Mouse (Mus musculus): Measurements from ENCODE around the gene Padi6. TPM values are rescaled to one million over a fixed set of nuclear protein-coding genes. Genes with fewer than 3 reads are reported as not detected.
A peak's percentile ranks its signal among the peaks of the same experiment; 100 is the strongest.

The Padi6 gene
- polyA plus RNA-seq, 1 experiment from 2014 or later, result not detected

DNA sequence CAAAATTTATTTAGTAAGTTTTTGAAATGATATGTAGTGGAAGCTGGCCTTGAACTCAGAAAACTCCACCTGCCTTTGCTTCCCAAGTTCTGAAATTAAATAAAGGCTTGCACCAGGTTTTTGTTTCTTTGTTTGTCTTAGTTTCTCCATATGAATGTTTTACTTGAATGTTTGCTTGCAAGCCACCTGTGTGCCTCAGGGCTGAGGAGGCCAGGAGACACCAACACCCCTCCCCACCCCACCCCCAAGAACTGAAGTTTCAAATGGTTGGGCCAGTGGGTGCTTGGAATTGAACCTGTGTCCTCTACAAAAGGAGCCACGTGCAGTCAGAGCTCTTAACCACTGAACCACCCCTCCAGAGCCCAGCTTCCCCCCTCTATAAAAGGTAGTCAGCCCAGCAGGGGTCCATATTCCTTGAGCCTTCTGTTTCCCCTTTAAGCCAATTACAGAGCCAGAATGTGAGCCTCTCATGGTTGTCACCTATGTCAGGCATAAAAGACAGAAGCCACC is 47.8 kb downstream of the Padi6 start:
- Histone ChIP-seq H3K9me3 (replicated peaks) (no peaks in the 10 kb centered on the region), H3K9ac (replicated peaks) (no peak overlapping the region), H3K4me1 (peaks cover 5% of the 10 kb centered on the region), H3K4me2 (no peak overlapping the region), H3K27me3 (replicated peaks) (peaks cover 11% of the 10 kb centered on the region), H3K36me3 (no peaks in the 10 kb centered on the region), H3K4me3 (replicated peaks) (no peak overlapping the region), H3K27ac (replicated peaks) (no peak overlapping the region)
- no peak for ATAC-seq (ENCODE audit: low FRiP score)
- 24% methylated on average over 1 of the region's 1 CpGs for WGBS

DNA sequence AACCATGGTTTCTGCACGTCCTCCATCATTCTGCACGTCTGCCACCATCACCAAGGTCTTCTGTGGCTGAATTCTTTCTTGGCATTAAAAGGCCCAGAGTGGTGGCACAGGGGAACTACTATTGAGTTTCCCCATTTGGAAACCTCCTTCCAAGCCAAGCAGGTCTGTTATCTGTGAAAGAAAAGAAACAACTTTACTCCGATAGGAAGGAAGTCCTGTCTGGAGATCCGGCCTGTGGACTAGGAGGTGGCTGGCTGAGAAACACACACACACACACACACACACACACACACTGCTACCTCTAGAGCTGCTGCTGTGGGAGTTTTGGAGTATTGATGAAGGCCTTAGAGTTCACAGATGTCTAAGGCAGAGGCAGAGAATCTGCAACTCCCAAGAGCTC is 48.9 kb downstream of the Padi6 start:
- no peaks in the 10 kb centered on the region for H3K9me3 ChIP-seq (replicated peaks)
- no peak overlapping the region for H3K27ac ChIP-seq (replicated peaks)
- H3K4me3 ChIP-seq (replicated peaks), result no peak overlapping the region
- WGBS, result 78% methylated on average over 4 of the region's 4 CpGs
- no peak for ATAC-seq (ENCODE audit: low FRiP score)
- H3K36me3 ChIP-seq, result no peaks in the 10 kb centered on the region
- H3K9ac ChIP-seq (replicated peaks), result no peak overlapping the region
- H3K27me3 ChIP-seq (replicated peaks), result peaks cover 4% of the 10 kb centered on the region
- no peaks in the 10 kb centered on the region for H3K4me1 ChIP-seq
- H3K4me2 ChIP-seq, result no peak overlapping the region

DNA sequence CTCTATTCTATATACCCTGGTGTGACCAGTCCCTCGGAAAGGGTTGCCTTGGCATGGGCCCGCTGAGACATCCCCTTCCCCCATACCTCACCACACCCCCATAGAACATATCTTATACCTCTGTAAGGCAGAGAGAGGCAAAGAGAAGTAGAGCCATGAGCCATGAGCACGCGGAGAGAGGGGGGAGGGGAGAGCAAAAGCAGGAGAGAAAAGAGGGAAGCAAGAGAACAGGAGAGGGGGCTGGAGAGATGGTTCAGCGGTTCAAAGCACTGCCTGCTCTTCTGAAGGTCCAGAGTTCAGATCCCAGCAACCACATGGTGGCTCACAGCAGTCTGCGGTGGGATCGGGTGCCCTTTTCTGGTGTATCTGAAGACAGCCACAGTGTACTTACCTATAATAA is 51.0 kb downstream of the Padi6 start:
- 62% methylated on average over 7 of the region's 7 CpGs for WGBS
- no peaks in the 10 kb centered on the region for H3K36me3 ChIP-seq
- no peak for ATAC-seq (ENCODE audit: low FRiP score)
- no peaks in the 10 kb centered on the region for H3K9me3 ChIP-seq (replicated peaks)
- H3K27me3 ChIP-seq (replicated peaks), result no peaks in the 10 kb centered on the region
- no peak overlapping the region for H3K4me2 ChIP-seq
- no peak overlapping the region for H3K4me3 ChIP-seq (replicated peaks)
- no peak overlapping the region for H3K27ac ChIP-seq (replicated peaks)
- H3K4me1 ChIP-seq, result no peaks in the 10 kb centered on the region
- no peak overlapping the region for H3K9ac ChIP-seq (replicated peaks)

DNA sequence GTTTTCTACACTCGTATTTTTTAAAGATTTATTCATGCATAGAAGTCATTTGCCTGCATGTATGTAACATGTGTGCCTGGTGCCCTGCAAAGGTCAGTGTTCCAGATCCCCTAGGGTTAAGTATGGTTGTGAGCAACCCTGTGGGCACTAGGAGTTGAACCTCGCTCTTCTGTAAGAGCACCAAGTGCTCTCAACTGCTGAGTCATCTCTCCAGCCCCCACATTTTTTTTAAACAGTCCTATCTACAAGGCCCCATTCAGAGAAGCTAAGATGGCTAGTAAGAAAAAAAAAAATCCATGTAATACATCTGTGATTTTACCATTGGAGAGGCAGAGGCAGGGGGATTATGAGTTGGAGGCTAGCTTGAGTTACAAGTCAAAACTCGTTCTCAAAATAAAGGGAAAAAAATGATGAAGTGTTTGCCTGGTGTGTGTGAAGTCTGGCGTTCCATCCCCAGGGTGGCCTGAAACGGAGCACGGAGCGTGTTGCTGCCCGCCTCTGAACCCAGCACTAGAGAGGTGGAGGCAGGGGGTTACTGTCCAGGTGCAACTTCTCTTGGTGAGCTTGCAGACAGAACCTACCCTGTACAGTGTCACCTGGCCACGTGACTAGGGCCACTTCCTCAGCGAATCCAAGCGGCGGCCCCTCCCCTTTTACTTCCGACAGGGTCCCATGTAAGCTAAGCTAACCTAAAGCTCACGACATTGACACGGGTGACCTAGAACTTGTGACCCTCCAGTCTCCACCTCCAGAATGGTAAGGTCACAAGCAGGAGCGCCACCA is 52.4 kb downstream of the Padi6 start:
- H3K4me1 ChIP-seq, result peaks cover 1% of the 10 kb centered on the region; the same call in 1 of the 2 replicates
- H3K9ac ChIP-seq (replicated peaks), result no peak overlapping the region
- H3K27ac ChIP-seq (replicated peaks), result no peak overlapping the region
- 80% methylated on average over 16 of the region's 16 CpGs for WGBS
- no peaks in the 10 kb centered on the region for H3K36me3 ChIP-seq
- H3K4me2 ChIP-seq, result no peak overlapping the region
- no peak overlapping the region for H3K4me3 ChIP-seq (replicated peaks)
- H3K9me3 ChIP-seq (replicated peaks), result no peaks in the 10 kb centered on the region
- ATAC-seq (ENCODE audit: low FRiP score), result no peak
- no peaks in the 10 kb centered on the region for H3K27me3 ChIP-seq (replicated peaks)

DNA sequence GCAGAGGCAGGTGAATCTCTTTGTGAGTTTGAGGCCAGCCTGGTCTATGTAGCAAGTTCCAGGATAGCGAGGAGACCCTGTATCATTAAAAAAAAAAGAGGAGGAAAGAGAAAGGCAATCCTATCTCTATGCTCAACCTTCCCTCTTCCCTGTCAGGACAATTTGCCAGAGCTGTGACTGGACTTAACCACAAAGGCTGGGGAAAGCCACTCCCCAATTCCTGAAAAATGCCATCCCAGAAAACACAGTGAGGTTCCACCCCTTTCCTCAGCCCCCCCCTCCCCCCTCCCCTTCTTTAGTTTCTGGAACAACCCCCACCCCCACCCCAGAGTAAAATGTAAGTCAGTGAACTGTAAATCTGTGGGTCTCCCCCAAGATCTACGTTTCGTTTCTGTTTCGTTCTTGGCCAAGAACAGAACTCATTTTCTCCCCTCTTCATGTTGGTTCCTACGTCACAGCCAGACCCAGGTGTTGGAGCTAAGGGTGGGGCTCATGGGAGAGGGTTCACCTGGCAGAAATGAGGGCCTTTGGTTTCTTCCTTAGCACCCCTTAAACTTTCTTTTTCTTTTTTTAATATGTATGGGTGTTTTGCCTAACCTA is 53.5 kb downstream of the Padi6 start:
- no peaks in the 10 kb centered on the region for H3K27me3 ChIP-seq (replicated peaks)
- H3K4me3 ChIP-seq (replicated peaks), result no peak overlapping the region
- no peak overlapping the region for H3K27ac ChIP-seq (replicated peaks)
- H3K36me3 ChIP-seq, result no peaks in the 10 kb centered on the region
- no peak overlapping the region for H3K4me2 ChIP-seq
- no peak overlapping the region for H3K9ac ChIP-seq (replicated peaks)
- no peak for ATAC-seq (ENCODE audit: low FRiP score)
- H3K9me3 ChIP-seq (replicated peaks), result no peaks in the 10 kb centered on the region
- WGBS, result 89% methylated on average over 5 of the region's 5 CpGs
- peaks cover 13% of the 10 kb centered on the region for H3K4me1 ChIP-seq

DNA sequence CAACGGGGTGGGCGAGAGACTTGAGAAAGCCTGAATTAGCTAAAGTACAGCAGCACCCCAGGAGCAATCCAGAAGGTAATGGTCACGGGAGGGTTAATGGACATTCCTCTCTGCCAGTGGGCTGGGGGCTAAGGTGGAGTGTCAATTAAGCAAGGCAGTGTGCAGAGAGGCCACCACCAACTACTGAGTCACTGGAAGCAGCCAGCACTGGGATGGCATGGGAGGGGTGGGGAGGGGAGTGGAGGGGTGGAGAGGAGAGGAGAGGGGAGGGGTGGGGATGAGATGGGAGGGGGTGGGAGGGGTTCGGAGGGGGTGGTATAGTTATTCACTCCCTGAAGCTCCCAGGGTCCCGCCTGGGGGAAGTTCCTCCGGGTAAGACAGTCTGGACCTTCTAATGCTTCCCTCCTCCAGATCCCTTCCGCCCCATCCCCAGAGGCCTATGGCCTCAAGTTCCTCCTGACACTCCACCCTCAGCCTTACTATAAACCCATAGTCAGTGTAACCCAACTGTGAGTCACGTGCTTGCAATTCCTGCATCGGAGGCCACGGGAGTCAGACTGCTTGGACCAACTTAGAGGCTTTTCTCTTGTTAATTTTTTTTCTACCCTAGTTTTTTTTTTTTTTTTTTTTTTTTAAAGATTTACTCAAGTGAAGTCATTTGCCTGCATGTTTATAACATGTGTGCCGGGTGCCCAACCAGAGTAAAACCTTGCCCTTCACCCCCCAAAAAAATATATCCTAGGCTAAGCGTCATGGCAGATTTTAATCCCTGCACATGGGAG is 54.2 kb downstream of the Padi6 start:
- no peak overlapping the region for H3K4me2 ChIP-seq
- ATAC-seq (ENCODE audit: low FRiP score), result no peak
- no peak overlapping the region for H3K4me3 ChIP-seq (replicated peaks)
- peaks cover 17% of the 10 kb centered on the region for H3K4me1 ChIP-seq
- no peaks in the 10 kb centered on the region for H3K27me3 ChIP-seq (replicated peaks)
- no peaks in the 10 kb centered on the region for H3K36me3 ChIP-seq
- no peak overlapping the region for H3K27ac ChIP-seq (replicated peaks)
- no peak overlapping the region for H3K9ac ChIP-seq (replicated peaks)
- 63% methylated on average over 10 of the region's 12 CpGs for WGBS
- H3K9me3 ChIP-seq (replicated peaks), result no peaks in the 10 kb centered on the region

DNA sequence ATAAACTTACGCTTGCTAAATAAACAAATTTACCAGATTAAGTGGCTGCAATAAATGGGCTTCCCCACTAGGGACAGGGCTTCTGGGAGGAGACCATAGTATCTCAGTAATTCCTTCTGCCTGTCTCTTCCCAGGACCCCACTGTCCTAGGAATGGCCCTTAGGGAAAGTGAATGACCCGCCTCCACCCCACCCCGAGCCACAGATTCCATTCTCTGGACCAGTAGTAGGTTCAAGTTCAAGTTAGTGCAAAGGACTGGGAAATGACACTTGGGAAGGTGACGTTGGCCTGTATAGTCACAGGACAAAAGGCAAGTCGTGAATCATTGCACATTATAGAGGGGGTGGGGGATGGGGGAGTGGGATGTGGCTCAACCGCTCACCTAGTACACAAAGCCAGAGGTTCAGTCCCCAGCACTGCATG is 57.6 kb downstream of the Padi6 start:
- no peaks in the 10 kb centered on the region for H3K36me3 ChIP-seq
- 17% methylated on average over 6 of the region's 6 CpGs for WGBS
- H3K4me2 ChIP-seq, result peak overlapping the region; percentile 42
- H3K4me3 ChIP-seq (replicated peaks), result no peak overlapping the region
- peaks cover 17% of the 10 kb centered on the region for H3K4me1 ChIP-seq
- no peak for ATAC-seq (ENCODE audit: low FRiP score)
- H3K27ac ChIP-seq (replicated peaks), result no peak overlapping the region
- no peaks in the 10 kb centered on the region for H3K9me3 ChIP-seq (replicated peaks)
- H3K9ac ChIP-seq (replicated peaks), result no peak overlapping the region
- no peaks in the 10 kb centered on the region for H3K27me3 ChIP-seq (replicated peaks)

DNA sequence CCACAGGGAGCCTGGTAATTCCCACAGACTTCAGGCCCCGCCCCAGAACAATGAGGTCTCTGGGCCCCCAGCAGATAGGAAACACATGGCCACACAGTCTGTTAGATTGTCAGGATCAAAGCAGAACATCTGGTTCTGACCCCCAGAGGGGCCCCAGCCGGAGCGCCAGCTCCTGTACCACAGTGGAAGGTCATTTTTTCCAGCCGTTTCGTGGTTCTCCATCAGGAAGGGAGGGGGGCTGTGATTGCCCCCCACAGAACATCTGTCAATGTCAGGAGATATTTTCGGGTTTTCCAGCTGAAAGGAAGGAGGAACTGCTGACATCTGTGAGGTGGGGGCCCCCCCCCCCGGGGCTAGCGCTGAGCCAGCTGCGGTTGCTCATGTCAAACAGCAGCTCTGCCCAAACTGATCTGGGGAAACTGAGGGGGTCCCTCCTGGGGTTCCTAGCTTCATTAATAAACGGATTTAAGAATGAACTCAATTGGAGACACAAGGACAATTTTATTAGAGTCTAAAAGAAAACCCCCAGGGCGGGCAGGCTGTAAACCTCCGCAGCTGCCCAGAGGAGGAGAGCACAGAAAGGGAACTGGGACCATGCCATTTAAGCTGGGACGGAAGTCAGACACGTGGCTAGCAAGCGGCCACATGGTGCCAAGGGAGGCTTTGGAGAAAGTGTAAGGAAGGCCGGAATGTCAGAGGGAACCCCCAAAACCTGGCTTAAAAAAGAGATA is 58.1 kb downstream of the Padi6 start:
- no peak overlapping the region for H3K27ac ChIP-seq (replicated peaks)
- no peak overlapping the region for H3K9ac ChIP-seq (replicated peaks)
- ATAC-seq (ENCODE audit: low FRiP score), result no peak

DNA sequence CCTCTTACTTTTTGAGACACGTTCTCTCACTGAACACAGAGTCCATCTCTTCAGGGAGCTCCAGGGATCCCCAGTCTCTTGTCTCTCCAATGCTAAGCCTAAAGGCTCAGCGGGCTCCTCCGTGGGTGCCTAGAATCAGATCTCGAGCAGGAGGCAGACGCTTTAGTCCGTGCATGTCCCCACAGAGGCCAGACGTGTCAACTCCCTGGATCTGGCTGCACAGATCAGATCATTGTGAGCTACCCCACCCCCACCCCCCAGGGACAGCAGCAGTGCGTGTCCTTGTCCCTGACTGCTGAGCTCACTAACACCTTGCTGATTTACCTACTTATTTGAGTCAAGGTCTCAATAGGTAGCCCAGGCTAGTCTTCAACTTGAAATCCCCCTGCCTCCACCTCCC is 58.8 kb downstream of the Padi6 start:
- Histone ChIP-seq H3K9me3 (replicated peaks) (no peaks in the 10 kb centered on the region), H3K27ac (replicated peaks) (no peak overlapping the region), H3K4me1 (peaks cover 19% of the 10 kb centered on the region), H3K9ac (replicated peaks) (no peak overlapping the region), H3K36me3 (no peaks in the 10 kb centered on the region), H3K4me2 (peak overlapping the region; percentile 42; the same call in 1 of the 2 replicates), H3K27me3 (replicated peaks) (no peaks in the 10 kb centered on the region), H3K4me3 (replicated peaks) (no peak overlapping the region)
- ATAC-seq (ENCODE audit: low FRiP score), result no peak
- WGBS, result 38% methylated on average over 8 of the region's 8 CpGs

More for the DNA sequence above, 58.1 kb downstream of the Padi6 start:
- Histone ChIP-seq H3K4me3 (replicated peaks) (no peak overlapping the region), H3K4me1 (peaks cover 19% of the 10 kb centered on the region), H3K9me3 (replicated peaks) (no peaks in the 10 kb centered on the region), H3K27me3 (replicated peaks) (no peaks in the 10 kb centered on the region), H3K36me3 (no peaks in the 10 kb centered on the region), H3K4me2 (peak overlapping the region; percentile 42)
- 2% methylated on average over 16 of the region's 16 CpGs for WGBS

DNA sequence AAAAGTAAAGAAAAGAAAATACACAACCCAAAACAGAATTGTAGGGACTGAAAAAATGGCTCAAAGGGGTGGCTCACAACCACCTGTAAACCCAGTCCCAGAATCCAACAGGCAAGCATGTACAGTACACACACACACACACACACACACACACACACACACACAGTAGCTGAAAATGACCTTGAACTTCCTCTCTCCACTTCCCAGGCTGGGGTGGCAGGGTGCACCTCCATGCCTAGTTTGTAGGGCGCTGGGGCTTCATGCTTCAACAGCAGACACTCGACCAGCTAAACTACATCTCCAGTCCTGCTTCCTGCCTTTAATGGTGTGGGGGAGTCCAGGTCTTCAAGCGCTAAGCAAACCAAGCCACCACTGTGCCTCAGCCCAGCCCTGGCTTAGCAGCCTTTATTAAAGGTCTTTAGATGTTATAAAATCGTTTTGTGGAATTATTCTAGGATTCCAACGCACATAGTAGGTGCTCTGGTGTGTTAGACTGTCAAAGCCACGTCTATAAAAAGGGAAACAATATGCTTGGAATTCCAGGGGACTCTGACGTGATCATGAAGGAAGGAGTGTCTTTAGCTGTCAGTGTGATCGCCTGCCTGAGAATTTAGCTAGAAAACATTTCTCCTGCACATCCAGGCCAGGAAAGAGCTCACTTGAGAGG is 61.6 kb downstream of the Padi6 start:
- no peaks in the 10 kb centered on the region for H3K36me3 ChIP-seq
- H3K9me3 ChIP-seq (replicated peaks), result no peaks in the 10 kb centered on the region
- H3K4me3 ChIP-seq (replicated peaks), result no peak overlapping the region
- WGBS, result 67% methylated on average over 8 of the region's 8 CpGs
- H3K4me1 ChIP-seq, result peaks cover 19% of the 10 kb centered on the region
- no peaks in the 10 kb centered on the region for H3K27me3 ChIP-seq (replicated peaks)
- no peak overlapping the region for H3K9ac ChIP-seq (replicated peaks)
- H3K27ac ChIP-seq (replicated peaks), result no peak overlapping the region
- no peak for ATAC-seq (ENCODE audit: low FRiP score)
- H3K4me2 ChIP-seq, result no peak overlapping the region

Data from neural tube, embryonic 15.5 days (tissue).